Mouse (Mus musculus): ENCODE measurements around the gene Dgke. TPM values are rescaled to one million over a fixed set of nuclear protein-coding genes. Genes with fewer than 3 reads are reported as not detected.
"Not testable (repeated sequence)": the region's sequence is repeated elsewhere in the genome, so short reads cannot be mapped to it uniquely, and the experiment has no call there.

The Dgke gene
- polyA plus RNA-seq, 1 experiment = 3.9 TPM

DNA sequence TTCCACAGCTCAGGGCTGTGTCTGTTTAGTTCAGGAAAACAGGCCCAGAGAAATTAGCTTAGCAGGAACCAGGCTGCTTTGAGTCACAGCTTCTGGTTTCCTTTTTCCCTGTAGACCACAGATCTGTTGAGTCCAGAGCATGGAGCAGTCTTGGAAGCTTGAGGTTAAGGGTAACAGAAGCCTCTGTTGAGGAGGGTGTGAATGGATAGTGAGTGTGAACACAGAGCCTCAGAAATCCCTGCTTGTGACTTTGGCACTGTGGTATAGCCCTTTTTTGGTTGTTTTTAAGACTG is 66.2 kb downstream of the Dgke start:
- peaks cover 9% of the 10 kb centered on the region for H3K36me3 ChIP-seq (ENCODE audit: control insufficient read depth, insufficient read depth, low read length)
- no peak for DNase-seq (ENCODE audit: low read depth in 1 of 2, low spot score in 2 of 2)
- TF ChIP-seq POLR2A (IDR thresholded peaks at IDR 0.05; ENCODE audit: low read depth, low read length) = no peak
- TF ChIP-seq CTCF (IDR thresholded peaks at IDR 0.05; ENCODE audit: extremely low read depth, insufficient read depth, insufficient read length, insufficient replicate concordance) = no peak
- peaks cover 29% of the 10 kb centered on the region; the same call in 1 of the 2 replicates for H3K4me1 ChIP-seq (ENCODE audit: control insufficient read depth, insufficient read depth, insufficient read length)
- H3K27me3 ChIP-seq (ENCODE audit: control insufficient read depth, insufficient read depth, low read length) = no peaks in the 10 kb centered on the region
- H3K27ac ChIP-seq (ENCODE audit: insufficient read depth, low read length) = peak overlapping the region; percentile 94; the same call in 1 of the 2 replicates
- peak overlapping the region; percentile 91 for H3K4me3 ChIP-seq (ENCODE audit: extremely low read depth, insufficient read depth, insufficient read length)

DNA sequence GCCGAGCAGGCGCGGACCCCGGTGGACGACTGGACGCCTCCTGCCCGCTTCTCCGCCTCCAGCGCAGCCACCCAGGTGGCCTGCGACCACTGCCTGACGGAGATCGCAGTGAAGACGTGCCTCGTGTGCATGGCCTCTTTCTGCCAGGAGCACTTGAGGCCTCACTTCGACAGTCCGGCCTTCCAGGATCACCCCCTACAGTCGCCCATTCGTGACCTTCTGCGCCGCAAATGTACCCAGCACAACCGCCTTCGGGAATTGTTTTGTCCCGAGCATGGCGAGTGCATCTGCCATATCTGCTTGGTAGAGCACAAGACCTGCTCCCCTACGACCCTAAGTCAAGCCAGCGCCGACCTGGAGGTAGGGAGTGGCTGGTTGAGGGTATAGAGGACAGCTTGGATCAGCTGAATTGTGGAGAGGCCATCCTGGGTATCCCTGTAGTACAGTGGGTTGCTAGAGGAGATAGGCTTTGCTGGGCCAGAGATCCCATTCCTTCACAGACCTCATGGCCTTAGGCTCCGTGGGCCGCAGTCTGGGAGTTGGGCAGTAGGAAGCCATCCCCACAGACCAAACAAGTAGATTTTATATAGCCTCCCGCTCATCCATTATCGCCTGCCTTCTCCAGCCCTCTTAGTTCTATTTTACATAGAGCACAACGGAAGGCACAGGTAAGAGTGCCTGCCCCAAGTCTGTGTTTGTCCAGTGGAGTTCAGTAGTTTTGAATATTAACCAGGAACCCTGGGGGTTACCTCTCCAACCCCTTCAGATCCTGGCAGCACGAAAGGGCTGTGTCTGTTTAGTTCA is 66.7 kb downstream of the Dgke start:
- H3K4me3 ChIP-seq (ENCODE audit: extremely low read depth, insufficient read depth, insufficient read length) = peak overlapping the region; percentile 91
- peak overlapping the region; percentile 94 for H3K27ac ChIP-seq (ENCODE audit: insufficient read depth, low read length)
- 1% methylated on average over 33 of the region's 33 CpGs for WGBS
- H3K36me3 ChIP-seq (ENCODE audit: control insufficient read depth, insufficient read depth, low read length) = peaks cover 5% of the 10 kb centered on the region
- H3K27me3 ChIP-seq (ENCODE audit: control insufficient read depth, insufficient read depth, low read length) = no peaks in the 10 kb centered on the region
- TF ChIP-seq CTCF (IDR thresholded peaks at IDR 0.05; ENCODE audit: extremely low read depth, insufficient read depth, insufficient read length, insufficient replicate concordance) (no peak), POLR2A (IDR thresholded peaks at IDR 0.05; ENCODE audit: low read depth, low read length) (no peak)
- peaks cover 29% of the 10 kb centered on the region; the same call in 1 of the 2 replicates for H3K4me1 ChIP-seq (ENCODE audit: control insufficient read depth, insufficient read depth, insufficient read length)
- peak in 1 of 2 experiments; percentile 17 for DNase-seq (ENCODE audit: low read depth in 1 of 2, low spot score in 2 of 2)

DNA sequence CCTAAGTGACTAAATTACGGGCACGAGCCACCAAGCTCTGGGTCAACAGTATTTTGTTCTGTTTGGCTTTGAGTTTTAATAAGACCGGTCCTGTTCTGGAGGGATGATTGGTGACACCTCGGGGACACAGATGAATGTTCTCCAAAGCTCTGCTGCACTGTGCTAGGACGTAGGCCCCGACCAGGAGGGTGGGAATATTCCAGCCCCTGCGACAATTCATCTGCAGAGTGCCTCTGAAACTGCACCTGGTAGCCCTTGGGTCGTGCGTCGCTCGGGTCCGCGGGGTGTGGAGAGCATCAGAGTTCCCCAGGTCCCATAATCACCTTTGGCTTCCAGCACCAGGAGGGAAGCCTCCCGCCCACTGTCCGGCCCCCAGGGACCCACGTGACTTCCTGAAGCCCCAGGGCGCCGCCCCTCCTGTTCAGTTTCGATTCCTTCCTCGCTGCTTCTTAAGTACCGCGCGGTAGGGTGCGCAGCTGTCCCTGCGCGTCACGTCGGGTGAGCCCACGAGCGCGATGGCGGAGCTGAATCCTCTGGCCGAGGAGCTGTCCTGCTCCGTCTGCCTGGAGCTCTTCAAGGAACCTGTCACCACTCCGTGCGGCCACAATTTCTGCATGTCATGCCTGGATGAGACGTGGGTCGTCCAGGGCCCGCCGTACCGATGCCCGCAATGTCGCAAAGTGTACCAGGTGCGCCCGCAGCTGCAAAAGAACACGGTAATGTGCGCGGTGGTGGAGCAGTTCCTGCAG is 67.5 kb downstream of the Dgke start, which contains the start of gene Trim25:
Gene Trim25, plus strand, starts transcription at position 403 of the 749 bp plus-strand sequence.
- Histone ChIP-seq H3K27me3 (ENCODE audit: control insufficient read depth, insufficient read depth, low read length) (no peaks in the 10 kb centered on the region), H3K4me1 (ENCODE audit: control insufficient read depth, insufficient read depth, insufficient read length) (peaks cover 29% of the 10 kb centered on the region; the same call in 1 of the 2 replicates), H3K4me3 (ENCODE audit: extremely low read depth, insufficient read depth, insufficient read length) (peak within 1 kb of the TSS; percentile 91), H3K36me3 (ENCODE audit: control insufficient read depth, insufficient read depth, low read length) (peaks cover 2% of the 10 kb centered on the region; the same call in 1 of the 2 replicates), H3K27ac (ENCODE audit: insufficient read depth, low read length) (peak within 1 kb of the TSS; percentile 94)
- WGBS = 1% methylated on average over 48 of the region's 48 CpGs
- peak; percentile 94 to 98 for DNase-seq (ENCODE audit: low read depth in 1 of 2, low spot score in 2 of 2)
- TF ChIP-seq CTCF (IDR thresholded peaks at IDR 0.05; ENCODE audit: extremely low read depth, insufficient read depth, insufficient read length, insufficient replicate concordance) = no peak
- TF ChIP-seq POLR2A (IDR thresholded peaks at IDR 0.05; ENCODE audit: low read depth, low read length) = peak; percentile 98

DNA sequence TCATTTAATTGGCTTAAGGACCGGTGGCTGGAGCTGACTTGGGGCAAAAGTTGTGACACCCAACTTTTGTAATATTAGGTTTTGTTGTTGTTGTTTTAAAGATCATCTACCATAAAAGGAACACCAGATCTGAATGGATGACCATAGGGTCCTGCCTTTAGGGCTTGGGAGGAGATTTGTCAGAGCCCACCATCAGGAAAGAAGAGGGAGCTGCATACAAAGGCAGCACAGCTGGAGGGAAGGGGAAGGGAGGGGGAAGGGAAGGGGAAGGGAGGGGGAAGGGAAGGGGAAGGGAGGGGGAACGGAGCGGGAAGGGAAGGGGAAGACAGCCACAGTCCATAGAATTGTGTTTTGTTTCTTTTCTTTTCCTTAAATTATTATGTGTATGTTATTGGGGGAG is 68.2 kb downstream of the Dgke start:
- DNase-seq (ENCODE audit: low read depth in 1 of 2, low spot score in 2 of 2) = no peak
- Histone ChIP-seq H3K27me3 (ENCODE audit: control insufficient read depth, insufficient read depth, low read length) (no peaks in the 10 kb centered on the region), H3K27ac (ENCODE audit: insufficient read depth, low read length) (no peak overlapping the region), H3K4me1 (ENCODE audit: control insufficient read depth, insufficient read depth, insufficient read length) (peaks cover 23% of the 10 kb centered on the region; the same call in 1 of the 2 replicates), H3K36me3 (ENCODE audit: control insufficient read depth, insufficient read depth, low read length) (no peaks in the 10 kb centered on the region), H3K4me3 (ENCODE audit: extremely low read depth, insufficient read depth, insufficient read length) (no peak overlapping the region)
- TF ChIP-seq POLR2A (IDR thresholded peaks at IDR 0.05; ENCODE audit: low read depth, low read length) (no peak), CTCF (IDR thresholded peaks at IDR 0.05; ENCODE audit: extremely low read depth, insufficient read depth, insufficient read length, insufficient replicate concordance) (no peak)
- WGBS = 33% methylated on average over 3 of the region's 3 CpGs

DNA sequence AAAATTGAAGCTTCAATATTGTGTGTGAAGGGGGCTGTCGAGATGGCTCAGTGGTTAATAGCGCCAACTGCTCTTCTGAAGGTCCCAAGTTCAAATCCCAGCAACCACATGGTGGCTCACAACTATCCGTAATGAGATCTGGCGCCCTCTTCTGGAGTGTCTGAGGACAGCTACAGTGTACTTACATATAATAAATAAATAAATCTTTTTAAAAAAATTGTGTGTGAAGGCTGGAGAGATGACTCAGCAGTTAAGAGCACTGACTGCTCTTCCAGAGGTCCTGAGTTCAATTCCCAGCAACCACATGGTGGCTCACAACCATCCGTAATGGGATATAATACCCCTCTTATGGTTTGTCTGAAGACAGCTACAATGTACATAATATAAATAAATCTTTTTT is 69.3 kb downstream of the Dgke start:
- 78% methylated on average over 5 of the region's 5 CpGs for WGBS
- H3K36me3 ChIP-seq (ENCODE audit: control insufficient read depth, insufficient read depth, low read length); H3K27me3 ChIP-seq (ENCODE audit: control insufficient read depth, insufficient read depth, low read length); H3K27ac ChIP-seq (ENCODE audit: insufficient read depth, low read length); H3K4me3 ChIP-seq (ENCODE audit: extremely low read depth, insufficient read depth, insufficient read length); DNase-seq (ENCODE audit: low read depth in 1 of 2, low spot score in 2 of 2): not testable (repeated sequence)
- H3K4me1 ChIP-seq (ENCODE audit: control insufficient read depth, insufficient read depth, insufficient read length) = peaks cover 13% of the 10 kb centered on the region; the same call in 1 of the 2 replicates

DNA sequence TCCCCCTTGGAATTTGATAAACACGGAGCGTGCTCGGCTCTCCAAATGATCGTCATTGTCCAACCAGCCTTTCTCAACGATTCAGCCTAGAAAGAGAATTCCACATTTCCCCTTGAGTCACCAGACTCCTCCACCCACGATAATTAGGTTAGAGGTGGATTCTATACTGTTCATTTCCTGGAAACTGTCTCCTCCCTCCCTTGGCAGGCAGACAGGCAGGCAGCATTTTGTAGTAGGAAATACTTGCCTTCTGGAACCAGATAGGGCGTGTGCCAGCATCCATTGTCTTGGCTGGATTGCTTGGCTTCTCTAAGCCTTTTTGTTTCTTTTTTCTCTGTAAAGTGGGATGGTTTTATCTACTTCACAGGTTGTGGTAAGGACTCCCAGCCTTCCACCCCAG is 70.2 kb downstream of the Dgke start:
- DNase-seq (ENCODE audit: low read depth in 1 of 2, low spot score in 2 of 2) = no peak
- Histone ChIP-seq H3K36me3 (ENCODE audit: control insufficient read depth, insufficient read depth, low read length) (no peaks in the 10 kb centered on the region), H3K4me3 (ENCODE audit: extremely low read depth, insufficient read depth, insufficient read length) (no peak overlapping the region), H3K27ac (ENCODE audit: insufficient read depth, low read length) (no peak overlapping the region), H3K4me1 (ENCODE audit: control insufficient read depth, insufficient read depth, insufficient read length) (peaks cover 7% of the 10 kb centered on the region; the same call in 1 of the 2 replicates), H3K27me3 (ENCODE audit: control insufficient read depth, insufficient read depth, low read length) (no peaks in the 10 kb centered on the region)
- TF ChIP-seq POLR2A (IDR thresholded peaks at IDR 0.05; ENCODE audit: low read depth, low read length) (no peak), CTCF (IDR thresholded peaks at IDR 0.05; ENCODE audit: extremely low read depth, insufficient read depth, insufficient read length, insufficient replicate concordance) (no peak)
- WGBS = 62% methylated on average over 7 of the region's 7 CpGs

All from spleen, adult 2 months (tissue).